Mouse (Mus musculus) lung, postnatal 0 days (tissue): ENCODE data around the gene Fbxw11.

Experiments used
- CTCF ChIP-seq: IDR thresholded peaks from 2 replicates; pipeline ENCODE4 v1.5.1; 2016; ENCODE audit warnings: antibody characterized with exemption, mild to moderate bottlenecking
- EP300 ChIP-seq: IDR thresholded peaks from 2 replicates; pipeline ENCODE4 v1.6.1; 2016; ENCODE audit warnings: antibody characterized with exemption, mild to moderate bottlenecking, control low read depth

DNA sequence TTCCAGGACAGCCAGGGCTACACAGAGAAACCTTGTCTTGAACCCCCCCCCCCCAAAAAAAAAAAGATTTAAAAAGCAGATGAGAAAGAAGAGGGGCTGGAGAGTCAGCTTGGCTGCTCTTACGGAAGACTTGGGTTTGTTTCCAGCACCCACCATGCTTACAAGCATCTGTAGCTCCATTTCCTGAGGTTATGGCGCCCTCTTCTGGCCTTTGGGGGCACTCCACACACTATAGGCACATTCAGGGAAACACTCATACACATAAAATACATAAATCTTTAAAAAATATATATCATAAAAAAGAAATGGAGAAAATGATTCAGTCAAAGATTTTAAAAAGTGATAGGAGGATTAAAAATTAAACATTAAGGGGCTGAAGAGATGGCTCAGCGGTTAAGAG lies 9.0 kb upstream of the Fbxw11 start:
- TF ChIP-seq CTCF, result 0 out of 2 replicates have a peak, but pooled peaks have one; percentile 25
- no peak for TF ChIP-seq EP300
